Mouse (Mus musculus): ENCODE results near the gene Gsta3.

Gsta3 gene

DNA sequence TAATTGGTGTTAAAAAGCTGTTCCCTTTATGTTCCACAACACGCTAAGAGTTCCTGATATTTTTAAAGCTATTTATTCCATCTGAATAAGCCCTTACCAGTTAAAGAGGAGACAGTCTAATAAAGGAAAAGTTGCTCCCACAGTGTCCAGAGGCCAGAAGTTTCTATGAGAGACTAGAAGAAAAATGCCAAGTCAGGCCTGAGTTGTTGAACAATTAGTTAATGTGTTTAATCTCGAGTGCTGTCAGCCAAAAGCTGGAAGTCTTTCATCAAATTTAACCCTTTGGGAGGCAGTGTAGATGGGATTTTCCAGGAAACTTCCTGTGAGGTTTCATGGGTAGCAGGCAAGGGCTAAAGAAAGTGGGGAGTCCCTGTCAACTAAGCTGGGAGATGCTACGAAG, 59.4 kb downstream of the Gsta3 start:
- DNase-seq (ENCODE audit: low spot score in 2 of 2) = no peak

DNA sequence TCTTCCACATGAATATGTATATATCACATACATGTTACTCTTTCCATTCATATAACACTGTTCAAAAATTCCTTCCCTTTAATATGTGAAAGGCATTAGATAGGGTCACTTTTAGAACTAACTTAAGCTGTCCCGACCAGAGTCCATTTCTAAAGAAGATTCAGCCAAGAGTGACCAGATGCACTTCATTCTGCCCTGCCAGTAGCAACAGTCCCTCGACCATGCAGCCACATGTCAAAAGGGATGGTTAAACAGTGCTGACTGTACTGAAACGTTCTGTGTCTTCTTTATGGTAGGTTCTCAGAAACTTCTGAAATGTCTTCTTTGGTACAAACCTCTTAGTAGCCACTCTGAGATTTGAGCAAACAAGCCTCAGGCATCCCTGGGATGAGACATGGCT, 61.3 kb downstream of the Gsta3 start:
- DNase-seq (ENCODE audit: low spot score in 2 of 2) = no peak

DNA sequence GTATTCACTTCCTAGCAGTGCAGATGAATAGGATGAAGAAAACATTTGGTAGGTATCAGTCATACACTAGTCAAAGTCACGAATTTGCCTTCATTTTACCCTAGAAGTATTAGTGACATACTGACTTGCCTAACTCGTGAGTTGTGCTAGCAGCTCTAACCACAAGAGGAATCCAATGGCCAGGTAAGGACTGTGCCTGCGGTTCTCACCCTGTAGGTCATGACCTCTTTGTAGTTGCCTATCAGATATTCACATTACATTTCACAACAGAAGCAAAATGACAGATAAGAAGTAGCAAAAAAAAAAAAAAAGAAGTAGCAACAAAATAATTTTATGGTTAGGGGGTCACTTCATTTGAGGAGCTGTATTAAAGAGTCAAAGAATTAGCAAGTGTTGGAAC, 63.8 kb downstream of the Gsta3 start:
- DNase-seq (ENCODE audit: low spot score in 2 of 2) = no peak

DNA sequence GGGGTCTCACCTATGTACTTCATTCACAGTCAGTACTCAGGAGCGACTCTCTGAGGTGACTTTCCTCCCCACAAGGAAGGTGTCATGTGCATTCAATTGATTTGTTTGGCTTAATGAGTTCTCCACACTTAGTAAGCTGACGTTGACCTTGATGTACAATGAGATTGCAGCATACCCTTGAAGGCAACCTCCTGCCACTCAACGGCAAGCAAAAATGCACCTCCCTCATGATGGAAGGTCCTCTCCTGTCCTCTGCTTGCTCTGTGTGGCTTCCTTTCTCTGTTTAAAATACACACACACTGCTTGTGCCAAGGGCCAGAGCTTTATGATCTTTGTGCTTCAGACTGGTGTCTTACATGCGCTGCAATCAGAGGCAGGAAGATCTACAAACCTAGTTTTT, 64.3 kb downstream of the Gsta3 start:
- DNase-seq (ENCODE audit: low spot score in 2 of 2) = no peak

DNA sequence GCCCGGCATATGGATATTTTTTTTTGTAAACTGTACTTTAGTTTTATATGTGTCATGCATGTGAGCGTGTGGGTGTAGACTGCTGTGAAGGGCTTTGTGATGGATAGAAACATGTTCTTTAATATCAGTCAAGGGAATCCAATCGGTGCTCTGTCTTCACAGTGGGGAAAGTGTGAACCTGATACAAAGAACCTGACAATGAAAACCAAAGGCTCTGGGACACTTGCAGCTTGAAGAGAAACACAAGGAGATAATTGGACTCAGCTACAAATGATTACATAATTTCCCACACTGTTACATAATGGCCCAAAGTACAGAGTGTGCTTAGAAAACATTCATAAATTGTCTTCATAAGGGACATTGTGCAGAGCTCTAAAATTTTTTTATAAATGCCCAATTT, 65.1 kb downstream of the Gsta3 start:
- DNase-seq (ENCODE audit: low spot score in 2 of 2) = no peak

DNA sequence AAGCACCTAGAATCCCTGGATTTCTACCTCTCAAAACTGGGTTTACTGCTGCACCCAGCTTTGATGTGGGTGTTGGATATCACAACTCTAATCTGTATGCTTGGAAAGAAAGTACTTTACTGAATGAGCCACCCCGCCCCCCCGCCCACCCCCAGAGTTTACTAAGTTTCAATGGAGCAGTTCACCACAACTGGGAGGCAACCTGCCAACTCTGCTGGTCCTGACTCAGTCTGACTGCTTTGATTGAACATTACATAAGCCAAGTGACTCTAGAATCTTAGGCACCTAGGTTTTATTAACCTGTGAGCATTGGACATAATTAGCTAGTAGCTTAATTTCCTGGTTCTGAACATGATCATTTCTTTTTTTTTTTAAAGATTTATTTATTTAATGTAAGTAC, 73.9 kb downstream of the Gsta3 start:
- DNase-seq (ENCODE audit: low spot score in 2 of 2) = no peak
